In the genomic region with DNA sequence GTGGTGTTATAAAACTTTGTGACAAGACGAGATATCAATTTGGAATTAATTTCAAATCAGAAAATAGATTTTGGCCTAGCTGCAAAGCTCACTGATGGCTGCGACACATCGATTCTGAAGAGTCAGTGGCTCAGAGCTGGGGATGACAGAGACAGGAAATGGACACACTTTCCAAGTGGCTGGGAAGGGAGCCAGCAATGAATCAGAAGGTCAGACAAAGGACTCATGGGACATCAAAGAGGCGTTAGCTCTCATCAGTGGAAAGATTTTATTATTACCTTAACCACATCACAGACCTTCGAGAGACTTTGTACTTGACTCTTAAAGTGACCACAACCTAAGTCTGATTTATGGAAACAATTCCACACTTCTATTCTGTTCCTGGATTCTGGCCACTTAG, we compare ENCODE assay signal across 10 mouse cellular contexts.
DNase-seq lines count a peak whose midpoint lies in the region; ATAC-seq and TF ChIP-seq lines count a peak whose summit lies in the region.
"Had no signal": no experiment of that assay in that cellular context is flagged by ENCODE, and none has a peak within 500 bp of the region (broad histone marks: within the 10 kb centered on the region; RNA-seq: fewer than 3 reads in every experiment).

No protein-coding gene starts in this region.

- H3K4me3 ChIP-seq in lung, embryonic 14.5 days (ENCODE audit: low read depth, low read length) = no peak overlapping the region
- no peak overlapping the region for H3K4me3 ChIP-seq in lung, embryonic 16.5 days (ENCODE audit: low read length)
- H3K4me3 ChIP-seq: embryonic facial prominence, embryonic 15.5 days had no signal

- no peaks in the 10 kb centered on the region for H3K9me3 ChIP-seq in lung, embryonic 14.5 days (ENCODE audit: low read depth, low read length)
- H3K9me3 ChIP-seq in lung, embryonic 16.5 days (ENCODE audit: control insufficient read depth, low read length) = no peaks in the 10 kb centered on the region
- H3K9me3 ChIP-seq: embryonic facial prominence, embryonic 15.5 days had no signal

- H3K27ac ChIP-seq in lung, embryonic 14.5 days (ENCODE audit: low read depth) = no peak overlapping the region
- no peak overlapping the region for H3K27ac ChIP-seq in lung, embryonic 16.5 days (ENCODE audit: low read length)
- H3K27ac ChIP-seq: embryonic facial prominence, embryonic 15.5 days had no signal

- peak; percentile 90 for DNase-seq in lung, embryonic 14.5 days
- DNase-seq in lung, adult 18-20 months = no peak
- DNase-seq in brain, adult 2 months (ENCODE audit: low read depth, low spot score) = peak; percentile 76
- DNase-seq in heart, adult 8-10 months (ENCODE audit: low spot score) = peak; percentile 47
- no peak for DNase-seq in thymus, adult 18-20 months
- DNase-seq: layer of hippocampus, adult 9-11 months had no signal

- no peaks in the 10 kb centered on the region for H3K27me3 ChIP-seq in lung, embryonic 14.5 days (ENCODE audit: insufficient read depth, low read length)
- no peaks in the 10 kb centered on the region for H3K27me3 ChIP-seq in lung, embryonic 16.5 days (ENCODE audit: control insufficient read depth, insufficient read depth, low read depth, low read length)
- H3K27me3 ChIP-seq: embryonic facial prominence, embryonic 15.5 days had no signal

- peak; percentile 75 for ATAC-seq in lung, embryonic 14.5 days (ENCODE audit: insufficient read depth)
- ATAC-seq in lung, embryonic 16.5 days (ENCODE audit: low read depth) = peak; percentile 66; the same call in 1 of the 2 replicates
- no peak for ATAC-seq in megakaryocyte progenitor cell, adult 5-6 weeks (replicated peaks; ENCODE audit: poor library complexity)
- ATAC-seq in megakaryocyte, adult 5-6 weeks (ENCODE audit: poor library complexity, severe bottlenecking) = no peak

- no peak overlapping the region for H3K4me2 ChIP-seq in lung, embryonic 14.5 days
- H3K4me2 ChIP-seq in lung, embryonic 16.5 days (ENCODE audit: low read depth, low read length) = no peak overlapping the region
- H3K4me2 ChIP-seq: embryonic facial prominence, embryonic 15.5 days had no signal

- H3K36me3 ChIP-seq in lung, embryonic 14.5 days (ENCODE audit: insufficient read depth) = no peaks in the 10 kb centered on the region
- no peaks in the 10 kb centered on the region for H3K36me3 ChIP-seq in lung, embryonic 16.5 days (ENCODE audit: control insufficient read depth, insufficient read depth, low read length)
- H3K36me3 ChIP-seq: embryonic facial prominence, embryonic 15.5 days had no signal

- WGBS in lung, embryonic 14.5 days = 24% methylated on average over 5 of the region's 5 CpGs
- WGBS in lung, embryonic 16.5 days = 27% methylated on average over 5 of the region's 5 CpGs

- no peak for TF ChIP-seq CTCF in lung, embryonic 14.5 days (IDR thresholded peaks at IDR 0.05; ENCODE audit: low read depth)

- no peak overlapping the region for H3K9ac ChIP-seq in lung, embryonic 14.5 days
- no peak overlapping the region for H3K9ac ChIP-seq in lung, embryonic 16.5 days (ENCODE audit: low read length)
- H3K9ac ChIP-seq: embryonic facial prominence, embryonic 15.5 days had no signal

- H3K4me1 ChIP-seq in lung, embryonic 14.5 days (ENCODE audit: insufficient read depth) = no peaks in the 10 kb centered on the region
- H3K4me1 ChIP-seq in lung, embryonic 16.5 days (replicated peaks; ENCODE audit: control insufficient read depth, insufficient read depth, low read length) = no peaks in the 10 kb centered on the region

Comparison
In these comparisons a context has a peak if more than half of its experiments do, and no peak if none do; other contexts are left out.
1. DNase-seq: peak in lung, embryonic 14.5 days (single experiment), brain, adult 2 months (single experiment) and heart, adult 8-10 months (single experiment); none in lung, adult 18-20 months (0 of 2) and thymus, adult 18-20 months (0 of 2).
2. ATAC-seq: peak in lung, embryonic 14.5 days (single experiment) and lung, embryonic 16.5 days (single experiment); none in megakaryocyte progenitor cell, adult 5-6 weeks (single experiment) and megakaryocyte, adult 5-6 weeks (single experiment).